Mouse (Mus musculus) stomach, embryonic 15.5 days (tissue): ENCODE data around the gene 1810055G02Rik. TPM values are rescaled to one million over a fixed set of nuclear protein-coding genes. Genes with fewer than 3 reads are reported as not detected.

Source experiments
- ATAC-seq: fragments of 200-750 bp; cut with Nextera tagmentation; 2 replicates; pipeline ENCODE4 v1.8.0; 2017; ENCODE audit warnings: low read depth, moderate number of reproducible peaks, moderate TSS enrichment; ENCODE audit not compliant: insufficient read depth, low FRiP score
- H3K27ac ChIP-seq: fragments of 300-500 bp; sonication (generic); 2 replicates; pipeline ENCODE4 v1.5.1; 2015; ENCODE audit warnings: mild to moderate bottlenecking, inconsistent platforms
- H3K27me3 ChIP-seq: fragments of 300-500 bp; sonication (generic); replicated peaks from 2 replicates; pipeline ENCODE4 v1.6.1; 2015; ENCODE audit warnings: inconsistent platforms
- H3K36me3 ChIP-seq: fragments of 300-500 bp; sonication (generic); 2 replicates; pipeline ENCODE4 v1.6.1; 2015; ENCODE audit warnings: inconsistent platforms
- H3K4me1 ChIP-seq: fragments of 300-500 bp; sonication (generic); 2 replicates; pipeline ENCODE4 v1.6.1; 2015; ENCODE audit warnings: inconsistent platforms
- H3K4me2 ChIP-seq: fragments of 300-500 bp; sonication (generic); 2 replicates; pipeline ENCODE4 v1.6.1; 2015; ENCODE audit warnings: mild to moderate bottlenecking, inconsistent platforms
- H3K4me3 ChIP-seq: fragments of 300-500 bp; sonication (generic); replicated peaks from 2 replicates; pipeline ENCODE4 v1.5.1; 2015; ENCODE audit warnings: inconsistent platforms
- H3K9ac ChIP-seq: fragments of 300-500 bp; sonication (generic); 2 replicates; pipeline ENCODE4 v1.6.1; 2015; ENCODE audit warnings: inconsistent platforms
- H3K9me3 ChIP-seq: fragments of 300-500 bp; sonication (generic); 2 replicates; pipeline ENCODE4 v1.6.1; 2016; ENCODE audit warnings: inconsistent platforms
- WGBS: fragments of 180-500 bp; shearing (Covaris S2); methylation state at CpG from one replicate; pipeline ENCODE4 v1.1.7; 2015; 5-methylcytosine and 5-hydroxymethylcytosine counted together
- polyA plus RNA-seq: library from polyadenylated mRNA; unstranded; fragments of >200 nt; fragmentation: Nextera tagmentation; extraction: Ambion mirVana; gene quantifications from 2 replicates; pipeline ENCODE4 v1.2.1, GENCODE M21; 2015

1810055G02Rik gene
- polyA plus RNA-seq, 1 experiment from 2014 or later = 35.9 TPM

DNA sequence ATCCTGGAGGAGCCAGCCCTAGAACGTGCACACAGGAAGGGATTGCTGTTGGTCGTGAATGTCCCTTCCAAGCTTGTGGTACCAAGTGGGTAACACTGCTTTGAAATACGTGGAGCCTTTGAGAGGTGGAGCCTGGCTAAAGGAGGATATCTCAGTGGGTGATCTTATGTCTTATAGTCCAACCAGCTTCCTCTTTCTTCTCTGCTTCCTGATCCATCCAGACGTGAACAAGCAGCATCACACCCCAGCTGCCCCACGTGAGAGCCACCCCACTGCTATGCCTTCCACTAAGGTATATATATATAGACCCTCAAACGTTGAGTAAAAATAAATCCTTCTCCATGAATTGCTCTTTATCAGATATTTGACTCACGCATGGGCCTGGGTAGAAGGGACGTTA is 45.6 kb downstream of the 1810055G02Rik start:
- WGBS = 46% methylated on average over 8 of the region's 8 CpGs

DNA sequence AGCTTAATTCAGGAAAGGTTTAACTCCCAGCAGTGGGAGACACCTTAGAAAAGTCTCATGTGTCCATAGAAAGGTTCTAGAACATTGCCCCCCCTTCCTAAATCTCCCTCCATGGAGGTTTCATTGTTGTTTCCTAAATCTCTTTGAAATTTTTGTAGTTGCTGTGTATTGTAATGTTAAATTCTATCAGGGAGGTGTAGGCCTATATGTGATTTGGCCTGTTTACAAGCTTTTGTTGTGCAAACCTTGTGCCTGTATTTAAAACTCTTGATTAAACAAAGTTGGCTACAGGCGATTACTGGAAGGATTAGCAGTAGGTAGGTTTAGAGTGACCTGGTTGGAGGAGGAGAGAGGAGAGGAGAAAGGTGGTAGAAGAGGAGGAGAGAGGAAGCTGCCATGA is 49.8 kb downstream of the 1810055G02Rik start:
- Histone ChIP-seq H3K4me3 (no peak overlapping the region), H3K36me3 (no peaks in the 10 kb centered on the region), H3K4me2 (no peak overlapping the region), H3K27me3 (no peaks in the 10 kb centered on the region), H3K27ac (no peak overlapping the region), H3K9ac (no peak overlapping the region), H3K9me3 (no peaks in the 10 kb centered on the region), H3K4me1 (no peaks in the 10 kb centered on the region)
- ATAC-seq = no peak
- 38% methylated on average over 1 of the region's 1 CpGs for WGBS

More for the DNA sequence above, 45.6 kb downstream of the 1810055G02Rik start:
- H3K4me2 ChIP-seq = no peak overlapping the region
- no peaks in the 10 kb centered on the region for H3K27me3 ChIP-seq
- no peak overlapping the region for H3K4me3 ChIP-seq
- ATAC-seq = no peak
- no peaks in the 10 kb centered on the region for H3K9me3 ChIP-seq
- H3K4me1 ChIP-seq = no peaks in the 10 kb centered on the region
- H3K9ac ChIP-seq = no peak overlapping the region
- no peak overlapping the region for H3K27ac ChIP-seq
- H3K36me3 ChIP-seq = no peaks in the 10 kb centered on the region

- peaks cover 11% of the 10 kb centered on the region for H3K4me1 ChIP-seq
Measured at GRCm38 (mm10) chr19:3765221-3765820, 57.2 kb downstream of the 1810055G02Rik start.

DNA sequence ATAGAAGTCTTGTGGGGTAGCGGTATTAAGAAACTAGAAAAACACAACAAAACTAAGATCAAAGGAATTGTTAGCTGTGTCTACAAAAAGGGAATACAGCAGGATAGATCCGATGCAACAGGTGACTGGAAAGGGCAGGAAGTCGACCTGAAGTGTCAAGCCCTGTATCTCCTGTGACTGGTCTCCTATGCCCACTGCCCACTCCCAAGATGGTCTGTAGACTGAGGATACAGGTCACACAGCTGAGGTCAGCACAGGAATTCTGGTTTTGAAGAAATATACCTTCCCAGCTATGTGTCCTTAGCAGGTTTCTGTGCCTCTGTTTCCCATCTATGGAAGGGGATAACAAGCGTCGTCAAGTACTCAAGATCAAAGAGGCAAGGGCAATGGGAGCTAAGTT is 58.3 kb downstream of the 1810055G02Rik start:
- H3K9ac ChIP-seq = no peak overlapping the region
- H3K36me3 ChIP-seq = no peaks in the 10 kb centered on the region
- peak overlapping the region; percentile 93; the same call in 1 of the 2 replicates for H3K4me2 ChIP-seq
- no peaks in the 10 kb centered on the region for H3K9me3 ChIP-seq
- ATAC-seq = no peak
- WGBS = 84% methylated on average over 5 of the region's 5 CpGs
- peaks cover 11% of the 10 kb centered on the region for H3K4me1 ChIP-seq
- H3K4me3 ChIP-seq = no peak overlapping the region
- H3K27me3 ChIP-seq = no peaks in the 10 kb centered on the region
- no peak overlapping the region for H3K27ac ChIP-seq

More at GRCm38 (mm10) chr19:3765221-3765820, 57.2 kb downstream of the 1810055G02Rik start:
- H3K27ac ChIP-seq = no peak overlapping the region
- H3K4me3 ChIP-seq = no peak overlapping the region
- H3K9me3 ChIP-seq = no peaks in the 10 kb centered on the region
- H3K4me2 ChIP-seq = no peak overlapping the region
- H3K9ac ChIP-seq = no peak overlapping the region
- 75% methylated on average over 4 of the region's 4 CpGs for WGBS
- ATAC-seq = no peak
- H3K36me3 ChIP-seq = no peaks in the 10 kb centered on the region
- H3K27me3 ChIP-seq = no peaks in the 10 kb centered on the region

GRCm38 (mm10) chr19:3767276-3767780 is 59.2 kb downstream of the 1810055G02Rik start, which contains the start of gene Kmt5b:
Gene Kmt5b, plus strand, starts transcription at chr19:3767421.
- H3K9ac ChIP-seq = peak within 1 kb of the TSS; percentile 100
- H3K4me1 ChIP-seq = peaks cover 11% of the 10 kb centered on the region
- under 1% methylated on average over 39 of the region's 39 CpGs for WGBS

More at GRCm38 (mm10) chr19:3767276-3767780, 59.2 kb downstream of the 1810055G02Rik start, which contains the start of gene Kmt5b:
- Histone ChIP-seq H3K4me3 (peak within 1 kb of the TSS; percentile 96), H3K36me3 (no peaks in the 10 kb centered on the region), H3K4me2 (peak within 1 kb of the TSS; percentile 93), H3K9me3 (no peaks in the 10 kb centered on the region), H3K27me3 (no peaks in the 10 kb centered on the region), H3K27ac (peak within 1 kb of the TSS; percentile 100)
- ATAC-seq = peak; percentile 5; the same call in 1 of the 2 replicates

Other genes starting within 250 kb of the 1810055G02Rik start
- gene Ppp6r3, start 132.5 kb upstream of the 1810055G02Rik start, polyA plus RNA-seq = 46.1 and 50.6 TPM in 2 replicates
- gene Lrp5, start 21.7 kb upstream of the 1810055G02Rik start, polyA plus RNA-seq = 5.3 and 6.2 TPM in 2 replicates
- gene Kmt5b, start 59.1 kb downstream of the 1810055G02Rik start, polyA plus RNA-seq = 24.4 and 26.3 TPM in 2 replicates
- 56.9 and 65.3 TPM in 2 replicates for gene Chka, start 143.5 kb downstream of the 1810055G02Rik start, polyA plus RNA-seq
- gene Tcirg1, start 198.8 kb downstream of the 1810055G02Rik start, polyA plus RNA-seq = 34.7 and 42.6 TPM in 2 replicates
- 312 and 320 TPM in 2 replicates for gene Ndufs8, start 204.5 kb downstream of the 1810055G02Rik start, polyA plus RNA-seq
- 3.6 and 4.2 TPM in 2 replicates for gene Aldh3b1, start 221.5 kb downstream of the 1810055G02Rik start, polyA plus RNA-seq
- 21.4 and 22.2 TPM in 2 replicates for gene Unc93b1, start 226.9 kb downstream of the 1810055G02Rik start, polyA plus RNA-seq